Mouse (Mus musculus) bone marrow, adult 2 months (tissue): ENCODE measurements around the gene Mob3a.

Experiments
- CTCF ChIP-seq: fragments of 200-500 bp; IDR thresholded peaks from 2 replicates; pipeline ENCODE4 v1.5.1; 2011; ENCODE audit warnings: low read length, control low read depth; ENCODE audit not compliant: control insufficient read depth, insufficient read depth
- POLR2A ChIP-seq: fragments of 200-500 bp; IDR thresholded peaks from 2 replicates; pipeline ENCODE4 v1.6.1; 2011; ENCODE audit warnings: low read depth, mild to moderate bottlenecking, control low read depth, low read length, borderline replicate concordance; ENCODE audit not compliant: control insufficient read depth

DNA sequence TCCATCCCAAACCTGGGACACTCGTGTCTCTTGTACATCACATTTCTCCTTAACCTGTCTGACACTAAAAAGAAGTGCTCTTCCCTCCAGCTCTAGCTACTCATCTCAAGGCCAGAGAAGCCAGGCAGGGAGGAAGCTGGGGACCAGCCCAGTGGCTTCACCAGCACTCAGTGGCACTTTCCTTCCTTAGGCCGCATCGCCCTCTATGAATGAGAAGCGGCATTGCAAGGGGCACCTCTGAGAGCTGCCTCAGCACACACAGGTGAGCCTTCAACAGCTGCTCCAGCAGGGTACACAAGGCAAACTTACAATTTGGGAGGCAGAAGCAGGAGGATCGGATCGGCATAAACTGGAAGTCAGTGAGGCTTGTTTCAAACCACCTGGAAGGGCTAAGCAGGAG, 17.6 kb downstream of the Mob3a start:
- TF ChIP-seq CTCF (peak; percentile 95), POLR2A (no peak)
